Comparison of ENCODE assay signal across 47 mouse cellular contexts in the genomic region with DNA sequence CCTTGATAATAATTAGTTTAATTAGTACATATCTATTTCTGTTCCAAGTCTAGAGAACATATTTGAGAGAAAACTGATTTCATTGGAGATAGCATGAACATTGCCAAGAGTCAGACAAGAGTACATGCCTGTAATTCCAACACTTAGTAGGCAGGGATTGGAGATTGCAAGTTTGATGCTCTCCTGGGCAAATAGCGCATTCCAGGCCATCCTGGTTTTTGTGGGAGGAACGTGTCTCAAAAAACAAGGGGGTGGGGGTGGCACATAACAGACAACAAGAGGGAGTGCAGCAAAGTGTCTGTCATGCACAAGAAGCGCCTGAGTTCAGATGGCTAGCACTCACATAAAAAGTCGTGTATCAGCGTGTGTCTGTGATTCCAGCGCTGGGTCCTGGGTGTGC. TPM values are rescaled to one million over a fixed set of nuclear protein-coding genes. Genes with fewer than 3 reads are reported as not detected.
"Had no signal": no experiment of that assay in that cellular context is flagged by ENCODE, and none has a peak within 500 bp of the region (broad histone marks: within the 10 kb centered on the region; RNA-seq: fewer than 3 reads in every experiment).

No protein-coding gene starts in this region.

- H3K36me3 ChIP-seq: limb, embryonic 10.5 days; limb, embryonic 12.5 days; limb, embryonic 13.5 days; limb, embryonic 15.5 days; liver, embryonic 12.5 days; liver, embryonic 13.5 days; liver, embryonic 15.5 days; lung, embryonic 15.5 days; midbrain, embryonic 10.5 days; midbrain, embryonic 12.5 days; midbrain, embryonic 13.5 days; midbrain, embryonic 15.5 days; neural tube, embryonic 12.5 days had no signal

- H3K27me3 ChIP-seq: limb, embryonic 12.5 days; limb, embryonic 13.5 days; limb, embryonic 15.5 days; lung, embryonic 15.5 days; midbrain, embryonic 12.5 days; midbrain, embryonic 13.5 days; midbrain, embryonic 15.5 days; neural tube, embryonic 12.5 days had no signal

- H3K9ac ChIP-seq: limb, embryonic 12.5 days; limb, embryonic 13.5 days; limb, embryonic 15.5 days; liver, embryonic 12.5 days; liver, embryonic 13.5 days; liver, embryonic 14.5 days; liver, embryonic 15.5 days; liver, postnatal 0 days; lung, embryonic 14.5 days; lung, embryonic 15.5 days; midbrain, embryonic 12.5 days; midbrain, embryonic 13.5 days; midbrain, embryonic 15.5 days; neural tube, embryonic 12.5 days had no signal

- ATAC-seq: liver, embryonic 12.5 days; liver, postnatal 0 days; lung, postnatal 0 days; midbrain, embryonic 13.5 days; midbrain, embryonic 15.5 days; midbrain, embryonic 16.5 days had no signal

- H3K27ac ChIP-seq: limb, embryonic 10.5 days; limb, embryonic 12.5 days; limb, embryonic 13.5 days; limb, embryonic 15.5 days; liver, embryonic 12.5 days; liver, embryonic 13.5 days; liver, embryonic 14.5 days; liver, embryonic 15.5 days; lung, embryonic 15.5 days; macrophage; midbrain, embryonic 10.5 days; midbrain, embryonic 12.5 days; midbrain, embryonic 13.5 days; midbrain, embryonic 15.5 days; neural tube, embryonic 12.5 days had no signal

- H3K4me2 ChIP-seq: limb, embryonic 12.5 days; limb, embryonic 13.5 days; limb, embryonic 15.5 days; liver, embryonic 11.5 days; liver, embryonic 12.5 days; liver, embryonic 13.5 days; liver, embryonic 15.5 days; lung, embryonic 14.5 days; lung, embryonic 15.5 days; midbrain, embryonic 11.5 days; midbrain, embryonic 12.5 days; midbrain, embryonic 13.5 days; midbrain, embryonic 15.5 days; neural tube, embryonic 12.5 days had no signal

- H3K4me3 ChIP-seq: limb, embryonic 10.5 days; limb, embryonic 12.5 days; limb, embryonic 13.5 days; limb, embryonic 15.5 days; liver, embryonic 12.5 days; liver, embryonic 13.5 days; liver, embryonic 15.5 days; lung, embryonic 15.5 days; megakaryocyte, embryonic 14.5 days; midbrain, embryonic 10.5 days; midbrain, embryonic 12.5 days; midbrain, embryonic 13.5 days; midbrain, embryonic 15.5 days; myocyte; neural tube, embryonic 12.5 days had no signal

- H3K9me3 ChIP-seq: limb, embryonic 10.5 days; limb, embryonic 12.5 days; limb, embryonic 13.5 days; limb, embryonic 15.5 days; liver, embryonic 12.5 days; liver, embryonic 13.5 days; liver, embryonic 15.5 days; lung, embryonic 15.5 days; megakaryocyte, embryonic 14.5 days; midbrain, embryonic 10.5 days; midbrain, embryonic 12.5 days; midbrain, embryonic 13.5 days; midbrain, embryonic 15.5 days; neural tube, embryonic 12.5 days had no signal

- DNase-seq: left cerebral cortex, postnatal 4 days; liver; liver, embryonic 13.5 days; liver, postnatal 0 days; lung, adult 18-20 months; lung, adult 2 months; lung, embryonic 14.5 days; lung, postnatal 10 days; lung, postnatal 14 days; lung, postnatal 36 days; lung, postnatal 4 days; midbrain, embryonic 14.5 days had no signal

RNA-seq across cellular contexts. Expression of a gene that starts 28.2 kb away (rescaled TPM):
- total RNA-seq: left cerebral cortex, postnatal 10 days; left cerebral cortex, postnatal 14 days; left cerebral cortex, postnatal 25 days; left cerebral cortex, postnatal 36 days; left cerebral cortex, postnatal 4 days; liver, adult 2 months; megakaryocyte progenitor cell, adult 5-6 weeks; megakaryocyte, adult 5-6 weeks; megakaryocyte-erythroid progenitor cell, adult 5-6 weeks; midbrain, postnatal 0 days; monocyte, adult 5-6 weeks had no signal
- polyA plus RNA-seq: limb, embryonic 10.5 days; limb, embryonic 11.5 days; limb, embryonic 12.5 days; limb, embryonic 13.5 days; limb, embryonic 14.5 days; limb, embryonic 15.5 days; liver, adult 2 months; liver, embryonic 11.5 days; liver, embryonic 12.5 days; liver, embryonic 13.5 days; liver, embryonic 14.5 days; liver, embryonic 15.5 days; liver, embryonic 16.5 days; liver, postnatal 0 days; lung, adult 2 months; lung, embryonic 14.5 days; lung, embryonic 15.5 days; lung, embryonic 16.5 days; lung, postnatal 0 days; macrophage; midbrain, embryonic 10.5 days; midbrain, embryonic 11.5 days; midbrain, embryonic 12.5 days; midbrain, embryonic 13.5 days; midbrain, embryonic 14.5 days; midbrain, embryonic 15.5 days; midbrain, embryonic 16.5 days; midbrain, postnatal 0 days; myocyte; neural tube, embryonic 11.5 days; neural tube, embryonic 12.5 days had no signal

RNA-seq across cellular contexts. Expression of a gene that starts 39.6 kb away (rescaled TPM):
- total RNA-seq: left cerebral cortex, postnatal 10 days; left cerebral cortex, postnatal 14 days; left cerebral cortex, postnatal 25 days; left cerebral cortex, postnatal 36 days; left cerebral cortex, postnatal 4 days; liver, adult 2 months; megakaryocyte progenitor cell, adult 5-6 weeks; megakaryocyte, adult 5-6 weeks; megakaryocyte-erythroid progenitor cell, adult 5-6 weeks; midbrain, postnatal 0 days; monocyte, adult 5-6 weeks had no signal
- polyA plus RNA-seq: limb, embryonic 10.5 days; limb, embryonic 11.5 days; limb, embryonic 12.5 days; limb, embryonic 13.5 days; limb, embryonic 15.5 days; liver, adult 2 months; liver, embryonic 11.5 days; liver, embryonic 12.5 days; liver, embryonic 13.5 days; liver, embryonic 14.5 days; liver, embryonic 15.5 days; liver, embryonic 16.5 days; liver, postnatal 0 days; lung, adult 2 months; lung, embryonic 14.5 days; lung, embryonic 15.5 days; lung, embryonic 16.5 days; lung, postnatal 0 days; macrophage; midbrain, embryonic 10.5 days; midbrain, embryonic 11.5 days; midbrain, embryonic 12.5 days; midbrain, embryonic 13.5 days; midbrain, embryonic 14.5 days; midbrain, embryonic 15.5 days; midbrain, embryonic 16.5 days; midbrain, postnatal 0 days; myocyte; neural tube, embryonic 11.5 days; neural tube, embryonic 12.5 days had no signal

RNA-seq across cellular contexts. Expression of a gene that starts 55.9 kb away (rescaled TPM):
- total RNA-seq: left cerebral cortex, postnatal 10 days; left cerebral cortex, postnatal 14 days; left cerebral cortex, postnatal 25 days; left cerebral cortex, postnatal 36 days; left cerebral cortex, postnatal 4 days; liver, adult 2 months; megakaryocyte progenitor cell, adult 5-6 weeks; megakaryocyte, adult 5-6 weeks; megakaryocyte-erythroid progenitor cell, adult 5-6 weeks; midbrain, postnatal 0 days; monocyte, adult 5-6 weeks had no signal
- polyA plus RNA-seq: limb, embryonic 10.5 days; limb, embryonic 12.5 days; limb, embryonic 15.5 days; liver, adult 2 months; liver, embryonic 11.5 days; liver, embryonic 12.5 days; liver, embryonic 13.5 days; liver, embryonic 14.5 days; liver, embryonic 15.5 days; liver, embryonic 16.5 days; liver, postnatal 0 days; lung, adult 2 months; lung, embryonic 14.5 days; lung, embryonic 15.5 days; lung, embryonic 16.5 days; lung, postnatal 0 days; macrophage; midbrain, embryonic 10.5 days; midbrain, embryonic 11.5 days; midbrain, embryonic 12.5 days; midbrain, embryonic 13.5 days; midbrain, embryonic 14.5 days; midbrain, embryonic 15.5 days; midbrain, embryonic 16.5 days; midbrain, postnatal 0 days; myocyte; neural tube, embryonic 11.5 days; neural tube, embryonic 12.5 days had no signal
